Mouse (Mus musculus) frontal cortex, adult 2 months (tissue): ENCODE measurements around the gene Krt83. TPM values are rescaled to one million over a fixed set of nuclear protein-coding genes. Genes with fewer than 3 reads are reported as not detected.
"Not testable (repeated sequence)": the region's sequence is repeated elsewhere in the genome, so short reads cannot be mapped to it uniquely, and the experiment has no call there.

Source experiments
- DNase-seq, 2 experiments: peaks; one replicate each; pipeline ENCODE4 v3.0.0; 2022; ENCODE audit warnings: low spot score in 1 of 2; ENCODE audit errors: extremely low spot score in 1 of 2
- polyA plus RNA-seq: library from polyadenylated mRNA; depleted of rRNA; stranded (reverse); fragments of >200 nt; gene quantifications from 2 replicates; pipeline ENCODE4 v1.2.3, GENCODE M21; 2012; rRNA removed

Krt83 gene
- polyA plus RNA-seq = not detected in 2 replicates

DNA sequence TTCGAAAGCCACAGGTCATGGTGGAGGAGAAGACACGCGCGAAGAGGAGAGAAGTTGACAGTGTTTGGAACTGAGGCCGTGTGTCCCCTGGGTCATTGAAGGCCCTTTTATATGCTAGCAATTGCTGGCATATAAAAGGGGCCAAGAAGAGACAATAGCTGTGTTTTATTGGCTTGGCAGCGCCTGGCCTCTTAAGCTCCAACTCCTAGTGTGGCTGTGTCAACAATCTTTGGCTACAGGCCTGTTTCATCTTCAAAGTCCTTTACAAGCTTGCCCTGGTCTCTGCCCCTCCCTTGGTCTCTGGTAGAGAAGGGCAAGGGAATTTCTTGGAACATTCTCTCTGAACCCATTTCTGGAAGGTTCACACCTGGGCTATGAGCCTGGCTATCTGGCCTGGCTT is at the start of gene Krt83:
Gene Krt83, minus strand, starts transcription at position 82 of the 400 bp plus-strand sequence.
- DNase-seq = no peak

DNA sequence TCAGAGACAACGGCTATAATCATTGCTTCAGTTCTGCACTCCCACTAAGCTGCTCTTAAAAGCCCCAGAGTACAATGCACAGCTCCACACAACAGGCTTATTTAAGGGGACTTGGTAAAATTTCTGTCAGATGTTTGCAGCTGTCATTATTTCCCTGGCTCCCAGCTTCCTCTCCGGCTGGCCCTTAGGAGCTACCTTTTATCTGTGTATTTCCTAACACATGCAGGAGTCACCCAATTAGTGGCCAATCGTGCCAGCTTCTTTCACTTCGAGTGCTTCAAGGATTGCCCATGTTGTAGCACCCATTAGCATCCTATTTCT is 47.2 kb upstream of the Krt83 start:
- no peak for DNase-seq

DNA sequence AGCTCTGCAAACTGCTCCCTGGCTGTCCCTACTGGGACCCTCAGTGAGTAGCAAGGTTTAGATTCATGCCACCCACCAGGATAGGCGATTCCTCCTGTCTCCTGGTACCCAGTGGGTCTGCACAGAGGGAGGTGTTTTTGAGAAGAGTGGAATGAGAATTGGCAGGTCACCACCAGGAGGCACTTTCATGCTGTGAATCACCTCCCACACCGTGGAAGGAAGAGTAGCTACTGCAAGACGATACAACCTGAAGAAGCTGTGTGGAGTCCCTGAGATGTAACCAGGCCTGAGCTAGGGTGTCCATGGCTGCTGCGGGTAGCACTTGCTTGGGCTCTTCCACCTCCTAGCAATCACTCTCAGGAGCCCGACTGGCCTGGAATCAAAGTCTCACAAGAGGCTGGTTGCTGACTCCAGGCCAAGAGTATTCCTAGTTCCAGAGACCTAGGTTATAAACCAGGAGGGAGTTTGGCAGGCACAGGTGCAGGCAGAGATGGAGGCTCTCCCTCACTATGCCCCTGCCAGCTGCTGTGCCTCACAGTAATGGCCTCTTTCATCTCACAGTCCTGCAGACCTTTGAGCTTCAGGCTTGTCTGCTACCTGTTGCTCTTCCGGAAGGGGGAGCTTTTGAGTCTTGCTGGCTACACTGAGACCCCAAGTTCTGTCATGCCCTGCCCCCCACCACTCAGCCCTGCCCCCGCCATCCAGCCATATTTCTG is 46.7 kb upstream of the Krt83 start:
- peak in 1 of 2 experiments; percentile 22 for DNase-seq

DNA sequence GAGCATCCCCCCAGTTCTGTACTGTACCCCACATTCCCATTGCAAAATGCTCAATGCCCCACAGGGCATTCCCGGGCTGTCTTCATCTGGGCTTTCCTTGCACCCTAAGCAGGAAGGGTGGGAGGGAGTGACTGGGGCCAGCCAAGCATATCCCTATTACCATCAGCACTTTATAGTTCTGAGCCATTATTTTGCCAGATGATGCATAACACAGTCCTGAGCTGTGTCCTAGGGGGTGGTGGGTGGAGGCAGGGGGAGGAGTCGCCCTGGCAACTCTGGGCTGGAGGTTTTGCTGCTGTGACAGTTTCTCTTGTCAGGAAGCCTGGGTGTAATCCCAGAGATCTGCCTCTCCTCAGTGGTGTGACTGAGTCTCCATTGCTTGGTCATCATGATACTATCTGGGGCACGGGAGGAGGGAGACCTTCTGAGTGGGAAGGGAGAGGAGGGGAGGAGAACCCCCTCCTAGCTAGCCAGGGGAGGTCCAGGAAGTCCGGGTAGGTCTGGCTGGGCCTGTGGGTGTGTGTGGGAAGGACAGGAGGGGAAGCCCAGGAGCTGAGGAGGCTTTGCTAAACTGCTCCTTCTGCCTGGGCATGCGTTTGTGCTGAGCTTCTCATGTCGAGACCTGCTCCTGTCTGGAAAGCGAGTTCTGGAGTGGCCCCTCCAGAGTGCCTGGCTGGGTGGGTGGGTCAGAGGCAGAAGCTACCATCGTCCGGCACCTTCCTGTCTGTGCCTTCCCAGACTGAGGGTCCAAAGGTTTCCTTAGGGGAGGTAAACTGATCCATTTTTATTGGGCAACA is 44.9 kb upstream of the Krt83 start:
- peak in 1 of 2 experiments; percentile 26 for DNase-seq

DNA sequence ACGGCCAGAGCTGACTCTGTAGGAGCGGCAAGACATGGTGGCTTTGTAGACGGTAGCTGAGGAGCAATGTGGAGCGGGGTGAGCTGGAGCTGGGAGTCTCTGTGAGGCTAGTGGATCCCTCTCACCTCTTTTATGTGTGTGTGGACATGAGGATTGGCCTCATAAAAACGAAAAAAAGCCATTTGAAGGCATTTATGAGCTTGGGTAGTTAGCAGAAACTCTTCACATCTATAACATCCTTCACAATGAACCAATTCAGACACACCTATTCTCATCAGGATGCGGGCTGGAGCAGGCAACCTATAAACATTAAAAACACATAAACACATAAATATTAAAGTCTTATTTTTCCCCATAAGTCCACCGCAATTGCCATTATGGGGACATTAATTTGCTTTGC is 41.4 kb upstream of the Krt83 start, which contains the start of gene Krt84:
Gene Krt84, minus strand, starts transcription at position 101 of the 400 bp plus-strand sequence.
- no peak for DNase-seq

DNA sequence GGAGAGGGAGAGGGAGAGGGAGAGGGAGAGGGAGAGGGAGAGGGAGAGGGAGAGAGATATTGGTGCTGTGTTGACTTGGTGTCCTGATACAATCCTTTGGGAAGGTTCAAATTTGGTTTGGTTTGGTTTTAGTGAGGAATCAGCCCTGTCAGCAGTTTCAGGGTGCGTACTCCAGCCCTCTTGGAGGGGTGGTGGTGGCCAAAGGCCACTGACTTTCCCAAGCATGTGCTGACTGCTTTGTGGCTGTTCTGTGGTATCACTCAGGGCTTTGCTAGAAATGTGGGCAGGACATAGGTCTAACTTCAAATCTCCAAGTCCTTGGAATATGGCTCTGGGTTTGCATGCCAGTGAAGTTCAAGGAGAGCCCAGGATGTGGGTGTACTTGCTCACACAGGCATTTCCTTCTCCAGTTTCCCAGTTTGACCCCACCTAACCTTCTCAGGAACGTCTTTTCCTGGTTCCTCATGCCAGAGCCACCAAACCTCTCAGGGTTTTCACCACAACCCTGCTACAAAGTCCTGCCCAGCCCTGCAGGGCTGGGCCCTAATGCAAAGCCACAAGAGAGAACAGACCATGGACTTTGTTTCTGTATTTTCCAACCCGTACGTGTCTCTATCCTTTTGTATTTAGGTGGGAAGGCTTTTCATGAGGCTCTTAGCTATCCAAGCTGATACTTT is 31.4 kb upstream of the Krt83 start:
- no peak for DNase-seq

DNA sequence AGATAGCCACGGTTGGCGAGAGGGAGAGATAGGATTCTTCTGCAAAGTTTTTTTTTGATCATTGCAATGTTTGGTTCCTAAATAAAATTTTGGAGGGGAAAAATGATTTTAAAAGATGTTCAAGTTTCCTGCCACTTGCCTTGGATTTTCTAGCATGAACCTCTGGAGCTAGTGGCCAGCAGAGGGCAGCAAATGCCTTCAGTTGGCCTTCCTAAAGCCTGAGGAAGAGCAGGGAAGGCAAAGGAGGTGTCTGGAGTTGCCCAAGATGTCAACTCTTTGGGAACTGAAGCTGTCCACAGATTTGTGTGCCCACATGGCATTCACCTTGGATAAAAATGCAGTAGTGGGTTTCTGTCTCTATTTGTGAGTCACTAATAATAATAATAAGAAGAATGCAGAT is 28.5 kb upstream of the Krt83 start:
- DNase-seq = peak; percentile 42 to 90

DNA sequence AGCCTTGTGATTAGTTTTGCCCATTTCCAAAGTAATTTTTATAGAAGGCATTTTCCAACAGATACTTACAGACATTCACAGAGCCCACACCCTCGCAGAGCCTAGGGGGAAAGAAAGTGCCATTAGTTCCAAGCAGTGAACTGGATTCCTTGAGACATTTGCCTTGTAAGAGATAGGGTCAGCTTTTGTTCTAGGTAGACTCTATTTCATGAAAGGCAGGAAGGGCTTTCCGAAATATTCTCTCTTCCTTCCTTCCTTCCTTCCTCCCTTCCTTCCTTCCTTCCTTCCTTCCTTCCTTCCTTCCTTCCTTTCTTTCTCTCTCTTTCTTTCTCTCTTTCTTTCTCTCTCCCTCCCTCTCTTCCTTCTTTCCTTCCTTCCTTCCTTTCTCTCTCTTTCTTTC is 25.8 kb upstream of the Krt83 start, which contains the start of gene Gm49425:
Gene Gm49425, minus strand, starts transcription at position 101 of the 400 bp plus-strand sequence.
- not testable (repeated sequence) for DNase-seq

DNA sequence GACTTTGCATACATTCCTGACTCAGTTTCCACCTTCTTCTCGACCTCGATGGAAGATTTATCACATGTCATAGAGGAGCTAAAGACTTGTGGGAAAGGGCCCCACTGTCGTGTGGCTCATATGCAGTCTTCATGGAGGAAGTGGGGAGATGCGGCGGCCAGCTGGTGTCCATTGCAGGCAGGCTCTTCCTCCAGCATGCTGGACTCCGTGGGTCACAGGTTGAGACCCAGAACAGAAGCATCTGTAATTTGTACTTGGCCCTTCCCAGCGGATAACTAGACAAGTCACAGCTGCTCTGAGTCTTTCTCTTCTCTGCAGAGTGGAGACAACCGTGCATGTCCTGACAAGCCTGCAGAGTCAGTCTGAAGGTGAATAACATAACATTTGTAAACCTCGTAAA is 16.9 kb upstream of the Krt83 start:
- DNase-seq = no peak

DNA sequence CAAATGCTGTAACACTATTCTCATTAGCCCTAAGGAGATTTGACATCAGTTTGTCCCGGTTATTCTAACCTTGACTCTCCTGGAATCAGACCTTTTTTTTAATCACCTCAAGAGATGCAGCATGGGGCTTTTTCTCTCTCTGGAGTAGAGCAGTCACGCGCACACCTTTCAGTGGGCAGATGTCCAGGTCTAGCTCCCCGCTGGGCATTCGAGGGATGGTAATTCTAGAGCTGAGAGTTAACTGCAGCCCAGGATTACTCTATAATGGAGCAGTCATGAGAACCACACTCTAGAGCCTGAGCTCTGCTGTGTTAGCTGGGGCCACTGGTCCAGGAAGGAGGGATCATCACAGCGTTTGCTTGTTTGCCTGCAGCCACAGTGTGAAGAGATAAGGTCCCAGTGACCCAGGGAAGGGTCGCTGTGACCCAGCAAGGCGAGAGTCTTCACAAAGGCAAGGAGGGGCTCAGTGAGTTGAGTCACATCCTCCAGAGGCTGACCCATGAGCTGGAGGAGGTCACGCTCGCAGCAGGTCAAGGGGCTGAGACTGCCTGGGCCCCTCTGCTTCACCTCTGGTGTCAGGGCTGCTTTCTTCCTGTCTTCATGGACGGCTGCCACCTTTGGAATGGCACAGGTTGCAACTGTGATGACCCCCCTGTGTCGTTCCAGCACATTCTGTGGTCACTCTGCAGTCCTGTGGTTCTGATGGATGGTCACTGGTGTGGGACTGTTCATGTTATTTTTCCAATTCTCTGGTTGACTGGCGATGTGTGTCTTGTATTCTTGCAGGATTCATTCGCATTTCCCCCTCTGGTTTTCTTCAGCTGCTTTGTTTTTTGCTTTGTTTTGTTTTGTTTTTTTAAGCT is 15.8 kb upstream of the Krt83 start:
- DNase-seq = no peak

DNA sequence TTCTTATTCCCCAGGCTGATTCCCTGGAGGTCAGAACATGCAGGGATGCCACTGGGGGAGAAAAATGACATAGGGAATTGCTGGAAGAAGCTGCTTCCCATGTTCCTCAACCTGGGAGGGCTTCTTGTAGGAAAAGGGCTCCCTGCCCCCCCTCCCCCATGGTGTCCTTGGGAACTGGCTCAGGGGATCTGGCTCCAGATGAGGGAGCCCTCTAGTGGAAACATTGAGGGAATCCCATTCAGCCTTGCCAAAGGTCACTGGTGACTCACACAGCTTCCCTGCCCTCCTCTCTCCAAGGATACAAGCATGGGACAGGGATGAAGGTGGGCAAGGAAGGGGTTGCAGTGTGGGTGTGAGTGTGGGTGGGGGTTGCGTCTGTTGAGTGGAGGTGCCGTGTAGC is 5.9 kb upstream of the Krt83 start:
- DNase-seq = peak in 1 of 2 experiments; percentile 52

DNA sequence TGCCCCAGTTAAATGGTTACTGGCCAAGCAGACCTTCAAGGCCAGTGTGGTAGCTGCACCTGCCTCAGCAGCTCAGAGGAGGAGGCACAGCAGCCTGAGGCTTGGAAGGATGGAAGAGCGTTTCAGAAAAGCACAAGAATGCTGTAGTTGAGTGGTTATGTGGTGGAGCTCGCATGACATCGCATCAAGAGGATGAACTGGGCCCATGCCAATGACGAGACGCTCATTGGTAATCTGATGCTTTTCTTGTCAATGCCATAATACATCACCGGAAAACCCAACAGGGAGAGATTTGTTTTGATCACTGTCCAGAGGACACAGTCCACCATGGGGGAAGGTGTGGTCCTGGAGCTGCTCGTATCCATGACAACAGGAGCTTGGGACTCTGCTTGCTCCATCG is 4.0 kb upstream of the Krt83 start:
- no peak for DNase-seq

DNA sequence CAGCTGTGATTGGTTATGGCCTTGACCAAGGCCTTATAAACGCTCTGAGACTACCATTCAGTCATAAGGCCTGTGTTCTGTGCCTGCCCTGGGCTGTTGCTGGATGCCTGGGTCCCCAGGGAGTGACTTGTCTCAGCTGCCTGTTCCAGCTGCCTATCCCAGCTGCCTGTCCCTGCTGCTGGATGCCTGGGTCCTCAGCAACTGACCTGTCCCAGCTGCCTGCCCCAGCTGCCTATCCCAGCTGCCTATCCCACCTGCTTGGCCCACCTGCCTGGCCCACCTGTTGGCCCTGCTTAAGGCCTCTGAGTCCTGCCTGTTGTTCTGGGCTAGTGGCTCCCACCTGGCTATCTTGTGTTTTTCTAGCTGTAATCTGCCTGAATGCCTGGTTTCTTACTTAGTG is 2.9 kb upstream of the Krt83 start:
- DNase-seq = no peak

DNA sequence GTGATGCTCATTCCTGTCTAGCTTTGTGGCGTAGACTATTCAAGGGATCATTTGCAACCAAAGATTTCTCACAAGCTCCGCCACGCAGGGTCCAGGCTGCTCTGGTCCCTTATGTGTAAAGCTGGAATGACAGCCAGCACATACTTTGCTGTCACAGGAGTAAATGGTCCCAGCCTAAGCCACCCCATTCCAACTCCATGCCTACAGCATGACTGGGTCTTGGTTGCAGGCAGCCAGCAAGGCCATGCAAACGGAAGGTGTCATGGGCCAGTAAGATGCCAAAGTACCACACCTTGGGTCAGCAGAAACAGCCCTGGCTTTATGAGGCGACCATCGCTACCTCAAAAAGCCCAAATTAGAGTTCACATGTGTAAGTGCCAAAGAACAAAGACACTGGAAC is 2.4 kb upstream of the Krt83 start:
- DNase-seq = no peak

DNA sequence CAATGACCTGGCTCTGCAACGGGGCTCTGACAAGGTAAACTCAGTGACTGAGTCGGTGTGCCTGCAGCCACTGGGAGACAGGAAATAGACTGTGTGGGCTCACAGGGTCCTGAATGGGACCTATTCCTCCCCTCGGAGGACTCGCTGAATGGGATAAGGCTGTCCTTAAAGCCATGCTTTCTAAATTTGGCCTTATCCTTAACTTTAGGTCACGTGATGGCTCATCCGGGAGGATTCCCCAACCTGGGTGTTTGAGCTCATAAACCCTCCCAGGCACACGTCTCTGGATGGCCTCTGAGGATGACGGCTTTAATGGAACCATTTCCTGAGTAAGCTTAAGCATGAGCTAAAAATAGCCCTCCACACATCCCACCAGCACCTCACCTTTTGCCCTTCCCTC is 1.4 kb upstream of the Krt83 start:
- no peak for DNase-seq

DNA sequence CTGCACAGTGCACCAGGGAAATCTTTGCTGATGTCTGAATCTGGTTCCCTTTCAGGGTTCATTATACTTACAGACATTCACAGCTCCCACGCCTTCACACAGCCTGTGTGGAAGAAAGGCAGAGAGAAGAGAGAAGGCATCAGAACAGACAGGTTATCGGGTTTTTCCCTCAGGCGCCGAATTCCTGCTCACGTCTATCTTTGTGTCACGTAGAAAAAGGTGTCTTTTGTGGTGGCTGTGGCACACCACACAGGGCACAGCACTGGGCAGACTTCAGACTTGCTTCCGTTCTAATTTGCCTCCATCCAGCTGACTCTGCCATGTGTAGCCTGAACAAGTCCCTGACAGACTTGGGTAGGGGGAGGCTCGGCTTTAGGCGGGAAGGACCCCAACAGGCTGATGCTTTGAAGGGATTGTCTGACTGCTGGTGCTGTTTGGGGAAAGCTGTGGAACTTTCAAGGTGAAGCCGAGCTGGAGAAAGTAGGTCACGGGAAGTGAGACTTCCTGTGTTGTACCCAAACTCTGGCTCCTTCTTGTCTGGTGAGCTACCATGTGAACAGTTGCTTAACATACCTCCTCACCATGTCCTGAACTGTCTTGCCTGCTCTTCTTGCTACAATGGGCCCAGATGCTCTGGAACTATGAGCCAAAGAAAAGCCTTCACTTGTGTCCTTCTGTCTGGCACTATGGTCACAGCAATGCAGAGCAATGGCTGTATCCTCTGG is 5.2 kb downstream of the Krt83 start:
- DNase-seq = peak; percentile 40 to 68

DNA sequence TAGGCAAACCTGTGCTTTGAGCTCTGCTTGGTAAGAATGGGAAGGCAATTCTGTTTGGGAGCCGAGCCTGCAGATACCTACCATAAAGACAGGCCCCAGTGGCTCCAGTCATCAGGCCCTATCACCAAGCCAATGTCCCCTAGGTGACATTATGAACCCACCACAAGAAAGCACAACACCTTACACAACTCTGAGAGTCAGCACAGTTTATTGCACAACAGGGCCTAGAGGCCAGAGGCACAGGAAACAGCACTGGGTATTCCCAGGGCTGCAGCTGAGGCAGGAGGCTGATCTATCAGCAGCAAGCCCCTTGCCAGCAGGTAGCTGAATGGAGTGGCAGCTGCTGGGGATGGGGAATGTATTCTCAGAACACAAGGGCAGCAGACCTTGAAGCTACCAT is 6.4 kb downstream of the Krt83 start:
- no peak for DNase-seq

DNA sequence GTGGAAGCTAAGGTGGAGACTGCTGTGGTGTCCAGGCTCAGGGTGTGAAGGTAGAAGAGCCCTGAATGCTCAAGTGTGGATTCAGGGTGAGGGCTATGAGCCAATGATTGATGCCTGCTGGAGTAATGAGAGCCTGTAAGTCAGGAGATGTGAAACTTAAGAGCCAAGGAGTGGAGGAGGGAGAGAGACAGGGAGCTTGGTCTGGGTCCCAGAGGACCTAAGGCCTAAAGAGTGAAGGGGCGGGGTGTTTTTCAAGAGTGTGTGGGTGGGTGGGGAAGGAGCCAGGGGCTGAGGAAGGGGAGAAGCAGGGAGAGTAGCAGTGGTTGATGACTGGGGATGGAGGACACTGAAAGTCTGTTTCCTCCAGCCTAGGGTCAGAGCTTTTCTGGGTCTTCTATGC is 7.7 kb downstream of the Krt83 start:
- DNase-seq = no peak

DNA sequence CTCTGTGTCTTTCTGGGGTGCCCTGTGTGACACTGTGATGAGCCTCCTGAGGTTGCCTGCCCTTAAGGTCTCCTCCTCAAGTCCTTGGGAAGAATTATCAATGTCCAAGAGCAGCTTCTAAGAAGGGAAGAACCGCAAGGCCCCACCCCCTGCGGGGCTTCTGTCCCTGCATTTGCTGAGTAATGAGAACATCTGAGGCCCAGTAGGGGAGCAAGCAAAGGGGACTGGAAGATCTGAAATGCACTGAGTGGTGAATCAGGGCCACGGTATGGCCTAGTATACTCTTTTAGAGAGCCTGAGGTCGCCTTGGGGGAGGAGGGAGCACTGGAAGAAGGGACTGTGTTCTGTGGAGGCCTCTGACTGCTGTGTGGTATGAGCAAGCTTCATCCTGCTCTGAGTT is 9.3 kb downstream of the Krt83 start:
- no peak for DNase-seq

DNA sequence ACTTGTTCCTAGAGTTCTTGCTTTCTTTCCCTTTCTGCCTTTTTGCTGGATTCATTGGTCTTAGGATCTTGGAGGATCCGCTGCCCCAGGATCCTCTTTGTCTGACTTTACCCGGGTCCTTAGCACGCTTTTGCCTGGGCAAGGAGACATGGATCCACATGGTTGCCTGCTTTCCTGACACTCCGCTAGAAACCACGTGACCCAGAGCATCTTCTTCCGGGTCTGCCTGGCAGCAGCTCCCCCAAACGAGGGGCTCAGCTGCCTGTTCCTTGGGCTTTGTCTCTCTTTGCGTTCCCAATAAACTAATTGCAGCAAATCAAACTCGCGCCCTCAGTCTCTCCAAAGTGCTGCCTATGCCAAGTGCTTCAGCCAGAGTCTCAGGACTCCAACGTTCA is 11.6 kb downstream of the Krt83 start:
- no peak for DNase-seq
